Mouse (Mus musculus) lung, postnatal 10 days (tissue): ENCODE data around the gene Mgll.
A peak's percentile ranks its signal among the peaks of the same experiment; 100 is the strongest.

Experiments used
- DNase-seq: peaks from one replicate; pipeline ENCODE4 v3.0.0; 2021

The Mgll gene

GRCm38 (mm10) chr6:88857249-88857648 is 133.0 kb downstream of the Mgll start:
- DNase-seq = peak; percentile 49

GRCm38 (mm10) chr6:88857830-88858229 is 133.6 kb downstream of the Mgll start:
- DNase-seq = no peak

- no peak for DNase-seq
Observed at GRCm38 (mm10) chr6:88858341-88858740, 134.1 kb downstream of the Mgll start.

- peak; percentile 80 for DNase-seq
Observed at GRCm38 (mm10) chr6:88860914-88861313, 136.7 kb downstream of the Mgll start.

GRCm38 (mm10) chr6:88865704-88866103 is 141.5 kb downstream of the Mgll start:
- no peak for DNase-seq

- no peak for DNase-seq
Observed at GRCm38 (mm10) chr6:88869459-88869858, 145.2 kb downstream of the Mgll start.

GRCm38 (mm10) chr6:88870594-88870993 is 146.4 kb downstream of the Mgll start:
- peak; percentile 29 for DNase-seq

GRCm38 (mm10) chr6:88871546-88871945 is 147.3 kb downstream of the Mgll start:
- DNase-seq = no peak

- no peak for DNase-seq
Observed at GRCm38 (mm10) chr6:88872811-88873210, 148.6 kb downstream of the Mgll start.

GRCm38 (mm10) chr6:88873965-88874867 is 150.0 kb downstream of the Mgll start:
- peak; percentile 40 for DNase-seq

- peak; percentile 84 for DNase-seq
Observed at GRCm38 (mm10) chr6:88874868-88875508, 150.8 kb downstream of the Mgll start, which contains the start of gene Podxl2. Podxl2 (minus strand) TSS chr6:88875044.
